Mouse (Mus musculus): ENCODE measurements around the gene Suv39h1. TPM values are rescaled to one million over a fixed set of nuclear protein-coding genes. Genes with fewer than 3 reads are reported as not detected.
"Not testable (repeated sequence)": the region's sequence is repeated elsewhere in the genome, so short reads cannot be mapped to it uniquely, and the experiment has no call there.

Suv39h1 gene
- polyA plus RNA-seq, 1 experiment = 13.0 TPM

DNA sequence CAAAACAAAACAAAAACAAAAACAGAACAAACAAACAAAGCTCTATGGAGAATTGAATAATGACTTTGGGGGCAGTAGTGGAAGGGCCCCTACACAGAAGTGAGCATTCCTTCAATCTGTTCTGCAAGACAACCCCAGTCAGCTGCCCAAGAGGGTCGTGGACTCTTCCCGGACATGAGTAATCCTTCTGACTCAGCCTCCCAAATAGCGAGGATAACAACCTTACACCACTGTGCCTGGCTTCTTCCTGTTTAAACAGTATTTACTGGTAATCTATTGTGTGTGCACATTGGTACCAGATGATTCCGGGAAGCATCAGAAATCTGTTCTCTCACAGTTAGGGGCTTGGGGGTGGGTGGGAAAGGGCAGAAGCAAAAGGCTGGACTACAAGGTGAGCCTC, 47.7 kb downstream of the Suv39h1 start:
- no peak for DNase-seq (ENCODE audit: low spot score)

DNA sequence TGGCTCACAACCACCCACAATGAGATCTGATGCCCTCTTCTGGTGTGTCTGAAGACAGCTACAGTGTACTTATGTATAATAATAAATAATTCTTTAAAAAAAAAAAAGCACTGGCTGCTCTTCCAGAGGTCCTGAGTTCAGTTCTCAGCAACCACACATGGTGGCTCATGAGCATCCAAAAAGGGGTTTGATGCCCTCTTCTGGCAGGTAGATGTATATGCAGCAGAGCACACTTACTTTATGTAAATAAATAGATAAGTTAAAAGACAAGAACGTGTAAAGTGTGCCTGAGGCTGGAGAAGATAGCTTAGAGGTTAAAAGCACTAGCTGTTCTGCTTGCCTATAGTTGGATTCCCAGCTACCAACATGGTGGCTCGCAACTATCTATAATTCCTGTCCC, 49.8 kb downstream of the Suv39h1 start:
- DNase-seq (ENCODE audit: low spot score) = no peak

DNA sequence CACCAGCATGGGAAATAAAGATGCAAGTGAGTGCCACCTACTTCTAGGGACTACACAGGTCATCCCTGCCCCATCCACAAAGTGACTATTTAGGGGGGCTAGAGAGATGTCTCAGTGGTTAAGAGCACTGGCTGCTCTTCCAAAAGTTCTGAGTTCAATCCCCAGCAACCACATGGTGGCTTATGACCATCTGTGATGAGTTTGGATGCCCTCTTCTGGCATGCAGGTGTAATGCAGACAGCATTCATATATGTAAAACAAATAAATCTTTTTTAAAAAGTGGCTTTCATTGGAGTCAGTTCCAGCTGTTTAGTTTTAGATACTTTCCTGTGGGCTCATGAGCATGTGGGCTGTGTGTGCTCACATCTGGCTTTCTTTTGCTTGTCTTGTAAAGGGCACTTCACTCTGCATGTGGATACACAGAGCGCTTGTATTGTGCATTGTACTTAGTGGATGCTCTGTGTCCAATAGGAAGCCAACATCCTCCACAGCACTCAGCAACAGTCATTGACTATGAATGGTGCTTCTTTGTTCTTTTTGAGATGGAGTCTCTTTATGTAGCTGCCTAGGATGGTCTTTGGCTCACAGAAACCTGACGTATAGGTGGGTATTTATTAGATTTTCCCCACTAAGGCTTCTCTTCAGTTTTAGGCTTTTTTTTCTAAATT, 54.3 kb downstream of the Suv39h1 start:
- DNase-seq (ENCODE audit: low spot score) = no peak

DNA sequence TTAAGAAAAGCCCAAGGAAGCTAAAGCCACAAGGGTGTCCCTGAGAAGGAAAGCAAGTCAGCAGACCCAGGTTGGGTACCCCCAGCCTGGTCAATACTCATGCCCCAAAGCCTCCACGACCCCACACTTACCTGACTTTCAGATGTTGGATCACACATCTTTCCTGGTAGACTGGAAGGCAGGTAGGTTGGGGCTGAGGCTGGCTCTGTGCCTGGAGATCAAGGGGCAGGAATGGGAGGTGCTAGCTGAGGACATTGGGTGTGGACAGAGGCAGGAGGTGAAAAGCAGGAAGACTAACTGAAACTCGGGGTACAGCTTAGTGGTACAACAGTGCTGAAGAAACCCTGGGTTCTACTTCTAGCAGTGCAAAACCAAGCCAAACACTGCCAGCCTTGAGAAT, 56.3 kb downstream of the Suv39h1 start, which contains the start of gene Glod5:
Gene Glod5, minus strand, starts transcription at position 207 of the 400 bp plus-strand sequence.
- no peak for DNase-seq (ENCODE audit: low spot score)

DNA sequence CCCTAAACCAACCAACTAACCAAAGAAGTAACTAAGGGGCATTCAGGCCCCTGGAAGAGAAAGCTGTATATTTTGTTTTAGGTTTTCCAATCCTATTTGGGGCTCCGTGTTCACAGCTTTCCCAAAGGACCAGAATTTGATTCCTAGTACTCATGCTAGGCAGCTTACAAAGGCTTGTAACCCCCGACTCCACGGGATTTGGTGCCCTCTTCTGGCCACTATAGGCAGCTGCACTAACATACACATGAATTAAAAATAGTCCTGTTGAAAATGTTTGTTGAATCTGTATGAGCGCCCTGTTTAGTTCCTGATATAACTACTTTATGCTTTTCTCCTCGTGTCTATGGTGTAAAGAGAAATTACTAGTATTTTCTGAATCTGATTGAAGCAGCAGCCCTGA, 57.4 kb downstream of the Suv39h1 start:
- DNase-seq (ENCODE audit: low spot score) = no peak

DNA sequence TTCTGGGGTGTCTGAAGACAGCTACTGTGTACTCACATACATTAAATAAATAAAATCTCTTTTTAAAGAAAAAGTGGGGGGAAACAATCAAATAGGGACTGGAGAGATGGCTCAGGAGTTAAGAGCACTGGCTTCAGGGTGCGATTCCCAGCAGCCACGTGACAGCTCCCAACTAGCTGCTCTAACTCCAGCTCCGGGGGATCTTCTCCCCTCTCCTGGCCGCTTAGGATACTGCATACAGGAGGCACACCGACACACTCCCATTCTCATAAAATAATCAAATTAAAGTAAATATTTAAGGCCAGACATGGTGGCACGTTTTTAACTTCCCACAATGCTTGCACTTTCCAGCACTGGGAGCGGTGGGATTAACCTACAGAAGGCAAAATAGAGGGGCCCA, 58.9 kb downstream of the Suv39h1 start:
- not testable (repeated sequence) for DNase-seq (ENCODE audit: low spot score)

DNA sequence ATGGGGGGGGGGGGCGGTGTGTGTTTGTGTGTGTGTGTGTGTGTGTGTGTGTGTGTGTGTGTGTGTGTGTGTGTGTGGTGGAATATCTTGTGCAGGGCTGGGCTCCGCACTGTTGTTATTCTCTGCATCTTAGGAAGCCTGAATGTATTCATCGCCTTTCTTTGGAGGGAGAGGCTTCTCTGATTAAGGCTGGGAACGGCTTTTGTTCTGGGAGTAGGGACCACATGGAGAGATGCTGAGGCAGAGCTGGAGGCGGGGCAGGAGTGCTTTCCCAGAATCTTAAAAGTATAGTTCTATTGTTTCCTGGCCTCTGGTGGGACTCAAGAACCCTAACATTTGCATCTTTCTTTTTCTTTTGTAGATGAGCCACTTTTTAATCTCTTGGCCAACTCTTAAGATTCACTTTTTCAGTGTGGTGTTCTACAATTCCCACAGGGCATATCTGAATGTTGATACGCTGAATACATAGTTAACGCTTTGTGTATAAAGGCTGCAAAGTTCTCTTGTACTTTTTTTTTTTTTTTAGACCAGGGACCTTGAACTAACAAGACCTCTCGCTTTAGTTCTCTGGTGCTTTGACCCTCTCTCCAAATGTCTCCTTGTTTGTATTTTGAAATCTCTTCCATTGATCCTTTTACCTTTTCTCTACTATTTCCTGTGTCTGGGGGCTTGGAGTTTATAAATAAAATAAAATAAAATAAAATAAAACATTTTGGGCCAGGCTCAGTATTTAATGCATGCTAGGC, 60.8 kb downstream of the Suv39h1 start:
- no peak for DNase-seq (ENCODE audit: low spot score)

DNA sequence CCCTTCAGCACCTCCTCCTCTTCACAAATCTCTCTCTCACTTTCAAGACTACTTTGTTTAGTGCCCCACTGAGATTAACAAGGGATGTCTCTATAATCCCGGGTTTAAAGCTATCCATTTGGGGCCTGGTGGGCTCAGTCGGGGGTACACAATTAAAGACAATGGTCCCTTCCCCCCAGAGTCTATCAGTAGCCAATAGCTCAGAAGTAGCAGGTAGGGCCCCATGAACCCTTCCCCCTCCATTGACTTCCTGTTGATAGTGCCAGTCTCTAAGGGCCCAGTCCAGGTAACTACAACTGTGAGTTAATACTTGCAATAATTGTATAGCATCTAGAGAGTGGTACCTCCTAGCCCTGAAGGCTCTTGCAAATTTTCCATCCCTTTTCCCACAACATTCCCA, 61.4 kb downstream of the Suv39h1 start:
- DNase-seq (ENCODE audit: low spot score) = no peak

Other genes with a start within 250 kb of the Suv39h1 start
- gene Otud5, start 233.4 kb downstream of the Suv39h1 start, polyA plus RNA-seq (2012; rRNA removed) = 31.4 and 43.4 TPM in 2 replicates
- gene Pim2, start 196.5 kb downstream of the Suv39h1 start, polyA plus RNA-seq (2012; rRNA removed) = 8.8 and 10.8 TPM in 2 replicates
- gene Slc35a2, start 190.7 kb downstream of the Suv39h1 start, polyA plus RNA-seq (2012; rRNA removed) = 43.3 and 68.2 TPM in 2 replicates
- 84.2 and 90.7 TPM in 2 replicates for gene Pqbp1, start 175.5 kb downstream of the Suv39h1 start, polyA plus RNA-seq (2012; rRNA removed)
- 22.2 and 23.7 TPM in 2 replicates for gene Timm17b, start 175.4 kb downstream of the Suv39h1 start, polyA plus RNA-seq (2012; rRNA removed)
- gene Gm10491, start 166.9 kb downstream of the Suv39h1 start, polyA plus RNA-seq (2012; rRNA removed) = not detected in 2 replicates
- not detected in 2 replicates for gene Gm10490, start 165.2 kb downstream of the Suv39h1 start, polyA plus RNA-seq (2012; rRNA removed)
- gene Pcsk1n, start 154.9 kb downstream of the Suv39h1 start, polyA plus RNA-seq (2012; rRNA removed) = 0.51 and 0.66 TPM in 2 replicates
- not detected in 2 replicates for gene Eras, start 146.2 kb downstream of the Suv39h1 start, polyA plus RNA-seq (2012; rRNA removed)
- 20.9 and 22.0 TPM in 2 replicates for gene Hdac6, start 126.9 kb downstream of the Suv39h1 start, polyA plus RNA-seq (2012; rRNA removed)
- 0.18 and 0.26 TPM in 2 replicates for gene Gata1, start 96.7 kb downstream of the Suv39h1 start, polyA plus RNA-seq (2012; rRNA removed)
- gene Glod5, start 56.3 kb downstream of the Suv39h1 start, polyA plus RNA-seq (2012; rRNA removed) = not detected in 2 replicates
- gene Was, start 15.7 kb upstream of the Suv39h1 start, polyA plus RNA-seq (2012; rRNA removed) = 3.8 and 3.9 TPM in 2 replicates
- gene Wdr13, start 58.1 kb upstream of the Suv39h1 start, polyA plus RNA-seq (2012; rRNA removed) = 73.3 and 77.8 TPM in 2 replicates
- gene Rbm3, start 71.1 kb upstream of the Suv39h1 start, polyA plus RNA-seq (2012; rRNA removed) = 281 and 318 TPM in 2 replicates
- gene Tbc1d25, start 101.4 kb upstream of the Suv39h1 start, polyA plus RNA-seq (2012; rRNA removed) = 11.2 and 11.7 TPM in 2 replicates
- gene Ebp, start 118.8 kb upstream of the Suv39h1 start, polyA plus RNA-seq (2012; rRNA removed) = 30.5 and 33.0 TPM in 2 replicates
- gene Porcn, start 131.8 kb upstream of the Suv39h1 start, polyA plus RNA-seq (2012; rRNA removed) = 40.1 and 41.2 TPM in 2 replicates
- gene Ftsj1, start 177.6 kb upstream of the Suv39h1 start, polyA plus RNA-seq (2012; rRNA removed) = 23.1 and 24.2 TPM in 2 replicates
- gene Slc38a5, start 196.4 kb upstream of the Suv39h1 start, polyA plus RNA-seq (2012; rRNA removed) = 2.1 and 2.9 TPM in 2 replicates

All from urinary bladder, adult 2 months (tissue).